Mouse (Mus musculus) MEL (cell line): Measurements from ENCODE around the gene Gnat2. TPM values are rescaled to one million over a fixed set of nuclear protein-coding genes. Genes with fewer than 3 reads are reported as not detected.

Source experiments
- DNase-seq: peaks from one replicate; pipeline ENCODE4 v3.0.0; 2011; ENCODE audit warnings: low read depth, low spot score
- H3K27ac ChIP-seq: 2 replicates; pipeline ENCODE4 v1.5.1; 2012; ENCODE audit warnings: low read depth, mild to moderate bottlenecking, control low read depth, low read length, moderate library complexity; ENCODE audit not compliant: control insufficient read depth
- H3K27me3 ChIP-seq, 2 experiments: fragments of 150-350 bp in 1 of 2; sonication (generic) in 1 of 2; 2 replicates each; pipeline ENCODE4 v1.6.1; 2012; ENCODE audit warnings: low read length in 2 of 2, mild to moderate bottlenecking in 2 of 2, improper control_type of control experiment in 1 of 2, moderate library complexity in 1 of 2; ENCODE audit not compliant: insufficient read depth in 2 of 2, control insufficient read depth in 1 of 2
- H3K36me3 ChIP-seq, 2 experiments: 2 replicates each; pipeline ENCODE4 v1.6.1; 2012 to 2014; ENCODE audit warnings: low read length in 2 of 2, improper control_type of control experiment in 1 of 2, inconsistent platforms in 1 of 2, mild to moderate bottlenecking in 1 of 2; ENCODE audit not compliant: insufficient read depth in 2 of 2, control insufficient read depth in 1 of 2
- H3K4me1 ChIP-seq, 2 experiments: fragments of 150-350 bp in 1 of 2; sonication (generic) in 1 of 2; 2 replicates each; pipeline ENCODE4 v1.6.1; 2012; ENCODE audit warnings: low read length in 2 of 2, improper control_type of control experiment in 1 of 2, mild to moderate bottlenecking in 1 of 2; ENCODE audit not compliant: insufficient read depth in 2 of 2, control insufficient read depth in 1 of 2
- H3K4me3 ChIP-seq, 2 experiments: fragments of 150-350 bp in 1 of 2; sonication (generic) in 1 of 2; 2 replicates each; pipeline ENCODE4 v1.5.1; 2012; ENCODE audit warnings: low read depth in 2 of 2, low read length in 2 of 2, mild to moderate bottlenecking in 2 of 2, moderate library complexity in 2 of 2, control low read depth in 1 of 2, improper control_type of control experiment in 1 of 2; ENCODE audit not compliant: control insufficient read depth in 1 of 2, insufficient read depth in 1 of 2
- H3K79me2 ChIP-seq: 2 replicates; pipeline ENCODE4 v1.6.1; 2012; ENCODE audit warnings: mild to moderate bottlenecking, low read length, moderate library complexity; ENCODE audit not compliant: control insufficient read depth, poor library complexity, insufficient read depth
- H3K9ac ChIP-seq: 2 replicates; pipeline ENCODE4 v1.6.1; 2012; ENCODE audit warnings: low read depth, mild to moderate bottlenecking, control low read depth, low read length, moderate library complexity; ENCODE audit not compliant: control insufficient read depth, poor library complexity, severe bottlenecking
- H3K9me3 ChIP-seq: fragments of 150-350 bp; sonication (generic); replicated peaks from 2 replicates; pipeline ENCODE4 v1.6.1; 2012; ENCODE audit warnings: mild to moderate bottlenecking, low read length, improper control_type of control experiment, moderate library complexity; ENCODE audit not compliant: insufficient read depth
- BHLHE40 ChIP-seq: IDR thresholded peaks from 2 replicates; pipeline ENCODE4 v1.6.1; 2012; ENCODE audit warnings: low read depth, mild to moderate bottlenecking, inconsistent platforms, low read length, improper control_type of control experiment, borderline replicate concordance
- CHD1 ChIP-seq: IDR thresholded peaks from 2 replicates; pipeline ENCODE4 v1.6.1; 2012; ENCODE audit warnings: low read depth, mild to moderate bottlenecking, inconsistent platforms, low read length, improper control_type of control experiment
- ELF1 ChIP-seq: IDR thresholded peaks from 2 replicates; pipeline ENCODE4 v1.6.1; 2014; ENCODE audit warnings: low read depth, mild to moderate bottlenecking, inconsistent platforms, low read length, improper control_type of control experiment, moderate library complexity
- ETS1 ChIP-seq: IDR thresholded peaks from 2 replicates; pipeline ENCODE4 v1.6.1; 2012; ENCODE audit warnings: low read depth, mild to moderate bottlenecking, inconsistent platforms, low read length, improper control_type of control experiment, moderate library complexity
- GABPA ChIP-seq: IDR thresholded peaks from 2 replicates; pipeline ENCODE4 v1.6.1; 2012; ENCODE audit warnings: low read depth, mild to moderate bottlenecking, inconsistent platforms, low read length, improper control_type of control experiment, moderate library complexity
- GATA1 ChIP-seq: IDR thresholded peaks from 2 replicates; pipeline ENCODE4 v1.6.1; 2011; ENCODE audit warnings: low read depth, low read length, improper control_type of control experiment
- HCFC1 ChIP-seq: IDR thresholded peaks from 2 replicates; pipeline ENCODE4 v1.6.1; 2012; ENCODE audit warnings: low read depth, mild to moderate bottlenecking, inconsistent platforms, low read length, improper control_type of control experiment, moderate library complexity
- KAT2A ChIP-seq: conservative IDR thresholded peaks from 2 replicates; pipeline ENCODE4 v1.6.1; 2012; ENCODE audit warnings: low read depth, low read length, improper control_type of control experiment, inconsistent platforms
- MAFK ChIP-seq: IDR thresholded peaks from 2 replicates; pipeline ENCODE4 v1.6.1; 2011; ENCODE audit warnings: low read depth, mild to moderate bottlenecking, low read length, improper control_type of control experiment, borderline replicate concordance
- MEF2A ChIP-seq: IDR thresholded peaks from 2 replicates; pipeline ENCODE4 v1.6.1; 2014; ENCODE audit warnings: low read depth, mild to moderate bottlenecking, inconsistent platforms, low read length, improper control_type of control experiment; ENCODE audit not compliant: poor library complexity, insufficient replicate concordance, severe bottlenecking; ENCODE audit errors: extremely low read depth
- MYB ChIP-seq: IDR thresholded peaks from 2 replicates; pipeline ENCODE4 v1.6.1; 2011; ENCODE audit warnings: mild to moderate bottlenecking, low read depth, low read length, improper control_type of control experiment
- MYC ChIP-seq: IDR thresholded peaks from 2 replicates; pipeline ENCODE4 v1.6.1; 2011; ENCODE audit warnings: low read depth, mild to moderate bottlenecking, low read length, improper control_type of control experiment, moderate library complexity
- NELFE ChIP-seq: IDR thresholded peaks from 2 replicates; pipeline ENCODE4 v1.6.1; 2011; ENCODE audit warnings: low read depth, low read length, improper control_type of control experiment
- NRF1 ChIP-seq: IDR thresholded peaks from 2 replicates; pipeline ENCODE4 v1.6.1; 2014; ENCODE audit warnings: low read depth, mild to moderate bottlenecking, inconsistent platforms, low read length, improper control_type of control experiment, moderate library complexity; ENCODE audit not compliant: poor library complexity, insufficient read depth, severe bottlenecking
- POLR2AphosphoS2 ChIP-seq: IDR thresholded peaks from 2 replicates; pipeline ENCODE4 v1.6.1; 2011; ENCODE audit warnings: low read length, improper control_type of control experiment
- POLR2AphosphoS5 ChIP-seq: IDR thresholded peaks from 2 replicates; pipeline ENCODE4 v1.6.1; 2012; ENCODE audit warnings: low read depth, borderline replicate concordance, mild to moderate bottlenecking, inconsistent platforms, low read length, moderate library complexity, mixed read lengths
- RAD21 ChIP-seq: IDR thresholded peaks from 2 replicates; pipeline ENCODE4 v1.6.1; 2011; ENCODE audit warnings: mild to moderate bottlenecking, low read depth, low read length, improper control_type of control experiment
- RCOR1 ChIP-seq: IDR thresholded peaks from 2 replicates; pipeline ENCODE4 v1.6.1; 2012; ENCODE audit warnings: low read depth, mild to moderate bottlenecking, inconsistent platforms, low read length, improper control_type of control experiment
- SIN3A ChIP-seq: IDR thresholded peaks from 2 replicates; pipeline ENCODE4 v1.6.1; 2012; ENCODE audit warnings: low read length, improper control_type of control experiment, inconsistent platforms
- TCF12 ChIP-seq: IDR thresholded peaks from 2 replicates; pipeline ENCODE4 v1.6.1; 2014; ENCODE audit warnings: low read depth, mild to moderate bottlenecking, inconsistent platforms, low read length, improper control_type of control experiment, moderate library complexity
- USF2 ChIP-seq, 2 experiments: IDR thresholded peaks; 2 replicates each; pipeline ENCODE4 v1.6.1; 2011 to 2012; ENCODE audit warnings: improper control_type of control experiment in 2 of 2, low read length in 2 of 2, borderline replicate concordance in 1 of 2, inconsistent platforms in 1 of 2, low read depth in 1 of 2, mild to moderate bottlenecking in 1 of 2; ENCODE audit not compliant: insufficient read depth in 1 of 2
- ZC3H11A ChIP-seq: IDR thresholded peaks from 2 replicates; pipeline ENCODE4 v1.6.1; 2012; ENCODE audit warnings: low read depth, mild to moderate bottlenecking, inconsistent platforms, low read length, improper control_type of control experiment
- ZKSCAN1 ChIP-seq: IDR thresholded peaks from 2 replicates; pipeline ENCODE4 v1.6.1; 2012; ENCODE audit warnings: low read depth, mild to moderate bottlenecking, inconsistent platforms, low read length, improper control_type of control experiment, moderate library complexity
- ZMIZ1 ChIP-seq: IDR thresholded peaks from 2 replicates; pipeline ENCODE4 v1.6.1; 2012; ENCODE audit warnings: low read depth, mild to moderate bottlenecking, inconsistent platforms, low read length, improper control_type of control experiment, moderate library complexity
- ZNF384 ChIP-seq: IDR thresholded peaks from 2 replicates; pipeline ENCODE4 v1.6.1; 2012; ENCODE audit warnings: low read depth, mild to moderate bottlenecking, inconsistent platforms, low read length, improper control_type of control experiment
- polyA plus RNA-seq, 2 experiments: library from polyadenylated mRNA; stranded (reverse) in 1 of 2; unstranded in 1 of 2; fragments of >175 nt in 1 of 2; fragments of >200 nt in 1 of 2; gene quantifications; 2 replicates each; pipeline versions ENCODE4 v1.2.1 to v1.2.4; 2012; ENCODE audit warnings: low replicate concordance in 2 of 2, low read depth in 1 of 2; ENCODE audit not compliant: insufficient read length in 2 of 2, insufficient read depth in 1 of 2, missing spikeins in 1 of 2
- total RNA-seq: library from RNA; depleted of rRNA; stranded (reverse); fragments of 300-350 nt; gene quantifications from 2 replicates; pipeline ENCODE4 v1.2.3, GENCODE M21; 2012

Gnat2 gene
- total and polyA plus RNA-seq, 3 experiments, result 4.7 to 12.4 TPM; not detected in 1

GRCm38 (mm10) chr3:108044394-108045140 is 48.0 kb upstream of the Gnat2 start, which contains the start of gene Gstm4 (continued):
- TF ChIP-seq RAD21, result no peak

DNA sequence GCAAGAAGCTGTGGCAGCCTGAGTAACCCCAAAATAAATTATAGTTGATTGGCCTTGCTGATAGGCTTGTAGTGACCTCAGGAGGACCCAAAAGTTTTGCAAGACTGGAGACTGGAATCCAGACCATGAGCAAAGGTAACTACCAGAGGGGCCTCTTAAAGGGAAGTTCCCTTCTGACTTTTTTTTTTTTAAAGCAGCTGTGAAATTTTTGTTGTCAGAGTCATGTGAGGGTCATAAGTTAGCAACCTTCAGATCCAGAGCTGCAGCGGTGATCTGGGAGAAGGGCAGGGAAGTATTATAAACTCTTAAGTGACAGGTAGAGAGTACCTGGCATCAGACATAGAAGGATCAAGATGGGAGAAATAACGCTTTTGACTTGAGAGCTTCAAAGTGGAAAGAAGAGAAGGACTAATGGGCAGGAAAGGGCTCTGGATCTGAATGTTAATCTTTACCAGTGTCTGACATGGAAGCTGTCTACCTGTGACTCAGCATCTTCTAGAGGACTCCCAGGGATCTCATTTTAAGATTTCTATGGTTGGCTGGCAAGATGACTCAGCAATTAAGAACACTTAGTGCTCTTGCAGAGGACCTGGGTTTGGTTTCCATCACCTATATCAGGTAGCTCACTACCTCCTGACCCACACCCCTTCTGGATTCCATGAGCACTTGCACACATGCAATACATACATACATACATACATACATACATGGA is 45.5 kb upstream of the Gnat2 start:
- H3K9me3 ChIP-seq, result no peaks in the 10 kb centered on the region
- H3K27me3 ChIP-seq, result peaks cover 4% of the 10 kb centered on the region in 2 experiments; a peak in 3 of 4 replicates
- peaks cover 0 to 14% of the 10 kb centered on the region in 2 experiments; a peak in 2 of 4 replicates for H3K36me3 ChIP-seq
- peaks cover 2 to 15% of the 10 kb centered on the region in 2 experiments for H3K4me1 ChIP-seq
- TF ChIP-seq GATA1, result no peak
- TF ChIP-seq TCF12, result no peak
- TF ChIP-seq RCOR1, result no peak
- TF ChIP-seq MEF2A, result no peak
- TF ChIP-seq ZNF384, result peak; percentile 82
- TF ChIP-seq GABPA, result peak; percentile 73; the same call in 1 of the 2 replicates
- TF ChIP-seq ELF1, result no peak
- TF ChIP-seq BHLHE40, result no peak
- TF ChIP-seq ETS1, result peak; percentile 63
- TF ChIP-seq CHD1, result no peak
- TF ChIP-seq HCFC1, result no peak
- no peak for TF ChIP-seq POLR2AphosphoS2
- TF ChIP-seq SIN3A, result no peak
- TF ChIP-seq MAFK, result peak; percentile 77; the same call in 1 of the 2 replicates
- H3K27ac ChIP-seq, result no peak overlapping the region
- H3K4me3 ChIP-seq, result no peak overlapping the region
- H3K79me2 ChIP-seq, result no peaks in the 10 kb centered on the region
- no peak overlapping the region for H3K9ac ChIP-seq
- DNase-seq, result peak; percentile 68

DNA sequence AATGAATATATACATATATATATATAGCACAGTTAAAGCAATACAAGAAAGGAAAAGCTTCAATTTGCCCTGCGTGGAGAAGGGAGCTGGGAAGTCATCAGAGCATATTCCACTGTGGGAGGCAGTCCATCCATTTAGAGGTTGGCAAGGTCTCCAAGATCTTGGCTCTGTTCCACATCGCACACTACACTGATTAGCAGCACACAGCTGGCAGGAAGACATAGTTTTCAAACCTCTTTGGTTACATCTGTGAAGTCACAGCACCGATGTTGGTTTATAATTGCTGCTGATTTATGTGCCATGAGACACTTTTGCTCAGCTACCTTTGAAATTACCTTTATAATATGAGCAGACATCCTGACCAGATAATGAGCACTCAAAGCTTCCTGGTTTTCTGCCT is 44.3 kb upstream of the Gnat2 start:
- DNase-seq, result peak; percentile 48
- H3K36me3 ChIP-seq, result peaks cover 0 to 14% of the 10 kb centered on the region in 2 experiments; a peak in 2 of 4 replicates
- H3K4me3 ChIP-seq, result no peak overlapping the region
- TF ChIP-seq POLR2AphosphoS2 (no peak), POLR2AphosphoS5 (no peak), ZKSCAN1 (no peak), ETS1 (peak; percentile 72), MYB (no peak), ZC3H11A (no peak), KAT2A (no peak), ZMIZ1 (no peak), BHLHE40 (no peak), NELFE (no peak), HCFC1 (no peak), NRF1 (no peak), ELF1 (no peak), MYC (no peak), RCOR1 (0 out of 2 replicates have a peak, but pooled peaks have one; percentile 31), USF2 (IDR thresholded peaks at IDR 0.05; ENCODE audit: borderline replicate concordance in 1 of 2, insufficient read depth in 1 of 2, low read depth in 1 of 2, low read length in 2 of 2) (no peak)

More for the DNA sequence above, 44.3 kb upstream of the Gnat2 start:
- Histone ChIP-seq H3K79me2 (no peaks in the 10 kb centered on the region), H3K27me3 (peaks cover 6 to 14% of the 10 kb centered on the region in 2 experiments), H3K4me1 (peaks cover 2 to 15% of the 10 kb centered on the region in 2 experiments), H3K9ac (no peak overlapping the region), H3K27ac (no peak overlapping the region), H3K9me3 (no peaks in the 10 kb centered on the region)
